Mouse (Mus musculus): ENCODE data around the gene Kcnd1.
"Not testable (repeated sequence)": the region's sequence is repeated elsewhere in the genome, so short reads cannot be mapped to it uniquely, and the experiment has no call there.

The Kcnd1 gene

DNA sequence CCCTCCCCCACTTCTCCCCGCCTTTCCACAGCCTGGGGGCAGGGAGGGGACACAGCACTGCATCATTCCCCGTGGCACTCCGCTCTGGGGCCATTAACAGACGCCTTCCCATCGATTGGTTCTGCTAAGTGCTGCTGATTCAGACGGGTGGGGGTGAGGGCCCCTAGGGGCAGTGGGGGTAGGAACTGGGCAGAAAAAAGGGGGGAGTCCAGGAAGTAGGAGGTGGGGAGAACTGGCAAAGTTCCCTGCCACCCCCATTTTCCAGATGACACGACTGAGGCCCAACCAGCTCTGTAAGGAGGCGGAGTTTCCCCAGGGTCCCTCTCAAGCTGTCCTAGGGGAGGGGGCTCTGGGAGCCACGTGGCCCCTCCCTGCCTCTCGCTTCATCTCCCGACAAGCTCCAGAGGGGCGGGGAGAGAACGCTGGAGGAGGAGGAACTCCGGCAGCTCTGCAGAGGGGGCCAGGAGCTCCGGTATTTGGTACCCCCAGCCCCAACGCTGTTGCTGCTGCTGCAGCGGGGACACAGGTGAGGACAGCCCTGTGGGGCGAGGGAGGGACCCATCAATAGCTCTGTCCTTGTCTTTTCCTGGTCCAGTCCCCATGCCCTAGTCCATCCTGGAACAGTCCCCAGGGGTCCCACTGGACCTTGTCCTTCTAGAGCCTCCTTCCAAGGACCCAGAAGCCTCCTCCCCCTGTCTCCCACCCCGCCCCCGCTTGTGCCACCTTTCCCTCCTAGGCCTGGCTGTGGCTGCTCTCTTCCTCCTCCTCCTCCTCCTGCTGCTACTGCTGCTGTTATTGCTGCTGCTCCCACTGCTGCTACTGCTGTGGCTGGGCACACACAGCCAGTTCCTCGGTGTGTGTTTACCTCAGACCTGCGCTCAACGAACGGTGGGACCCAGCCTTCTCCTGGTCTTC is at the start of gene Kcnd1:
Gene Kcnd1, plus strand, starts transcription at position 425 of the 915 bp plus-strand sequence.
- DNase-seq (ENCODE audit: low spot score in 2 of 2) = peak; percentile 22 to 28

DNA sequence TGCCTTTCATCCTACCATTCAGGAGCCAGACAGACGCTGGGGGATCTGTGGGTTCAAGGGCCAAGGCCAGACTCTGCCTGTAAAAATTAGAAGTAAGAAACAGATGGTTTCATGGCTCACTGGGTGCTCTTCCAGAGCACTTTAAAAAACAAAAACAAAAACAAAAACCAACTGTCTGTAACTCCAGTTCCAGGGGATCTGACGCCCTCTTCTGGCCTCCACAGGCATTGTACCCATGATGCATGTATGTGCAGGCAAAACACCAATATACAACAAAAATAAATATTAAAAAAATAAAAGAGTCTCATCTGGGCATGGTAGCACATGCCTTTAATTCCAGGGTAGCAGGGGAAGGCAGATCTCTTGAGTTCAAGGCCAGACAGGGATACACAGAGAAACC is 49.3 kb upstream of the Kcnd1 start:
- no peak for DNase-seq (ENCODE audit: low spot score in 2 of 2)

DNA sequence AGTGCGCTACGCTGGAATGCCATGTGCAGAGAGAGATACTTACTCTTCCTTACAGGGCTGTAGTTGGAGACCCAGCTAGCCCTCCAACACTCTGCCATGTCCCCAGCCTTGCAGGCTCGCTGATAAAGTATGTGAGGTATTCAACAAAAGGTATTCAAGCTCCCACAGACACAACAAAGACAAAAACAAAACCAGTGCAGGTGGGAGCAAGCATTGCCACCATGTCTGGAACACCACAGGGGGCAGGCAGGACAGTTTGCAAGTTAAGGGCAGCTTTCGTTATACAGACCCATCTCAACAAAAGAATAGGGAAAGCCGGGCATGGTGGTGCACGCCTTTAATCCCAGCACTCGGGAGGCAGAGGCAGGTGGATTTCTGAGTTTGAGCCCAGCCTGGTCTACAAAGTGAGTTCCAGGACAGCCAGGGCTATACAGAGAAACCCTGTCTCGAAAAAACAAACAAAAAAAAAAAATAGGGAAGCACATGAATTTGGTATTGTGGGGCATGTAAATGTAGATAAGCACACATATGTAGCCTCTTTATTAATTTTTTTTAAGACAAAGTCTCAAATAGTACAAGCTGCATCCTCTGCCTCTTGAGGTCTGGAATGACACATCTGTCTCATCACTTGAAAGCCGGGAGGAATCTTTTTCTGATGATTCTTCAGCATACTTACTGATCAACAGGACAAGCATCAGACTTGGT is 46.4 kb upstream of the Kcnd1 start:
- DNase-seq (ENCODE audit: low spot score in 2 of 2) = no peak

DNA sequence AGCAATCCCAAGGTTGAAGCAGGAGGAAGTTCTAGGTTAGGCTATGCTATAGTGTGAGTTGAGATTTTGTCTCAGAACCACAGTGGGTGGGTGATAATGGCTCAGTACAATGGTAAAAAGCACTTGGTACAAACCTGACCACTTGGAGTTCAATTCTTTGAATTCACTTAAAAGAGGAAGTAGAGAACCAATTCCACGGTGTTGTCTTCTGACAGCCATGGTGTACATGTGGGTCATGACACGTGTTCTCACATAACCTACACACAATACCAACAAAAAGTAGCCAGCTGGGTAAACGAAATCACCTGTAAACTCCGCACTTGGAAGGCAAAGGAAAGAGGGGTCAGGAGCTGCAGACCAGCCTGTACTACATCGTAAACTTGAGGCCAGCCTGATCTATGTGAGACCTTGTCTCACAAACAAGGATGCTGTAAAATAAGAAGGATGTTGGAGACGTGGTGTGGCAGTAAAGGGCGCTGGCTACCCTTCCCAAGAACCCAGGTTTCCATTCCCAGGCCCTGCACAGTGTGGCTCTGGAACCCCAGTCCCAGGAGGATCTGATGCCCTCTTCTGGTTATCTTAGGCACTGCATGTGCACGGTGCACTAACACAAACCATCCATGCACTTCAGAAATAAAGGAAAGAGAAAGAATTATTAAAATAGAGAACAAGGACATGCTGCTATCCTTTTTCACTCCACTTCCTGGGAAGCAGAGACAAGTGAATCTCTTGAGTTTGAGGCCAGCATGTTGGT is 45.6 kb upstream of the Kcnd1 start:
- DNase-seq (ENCODE audit: low spot score in 2 of 2) = peak in 1 of 2 experiments; percentile 39

DNA sequence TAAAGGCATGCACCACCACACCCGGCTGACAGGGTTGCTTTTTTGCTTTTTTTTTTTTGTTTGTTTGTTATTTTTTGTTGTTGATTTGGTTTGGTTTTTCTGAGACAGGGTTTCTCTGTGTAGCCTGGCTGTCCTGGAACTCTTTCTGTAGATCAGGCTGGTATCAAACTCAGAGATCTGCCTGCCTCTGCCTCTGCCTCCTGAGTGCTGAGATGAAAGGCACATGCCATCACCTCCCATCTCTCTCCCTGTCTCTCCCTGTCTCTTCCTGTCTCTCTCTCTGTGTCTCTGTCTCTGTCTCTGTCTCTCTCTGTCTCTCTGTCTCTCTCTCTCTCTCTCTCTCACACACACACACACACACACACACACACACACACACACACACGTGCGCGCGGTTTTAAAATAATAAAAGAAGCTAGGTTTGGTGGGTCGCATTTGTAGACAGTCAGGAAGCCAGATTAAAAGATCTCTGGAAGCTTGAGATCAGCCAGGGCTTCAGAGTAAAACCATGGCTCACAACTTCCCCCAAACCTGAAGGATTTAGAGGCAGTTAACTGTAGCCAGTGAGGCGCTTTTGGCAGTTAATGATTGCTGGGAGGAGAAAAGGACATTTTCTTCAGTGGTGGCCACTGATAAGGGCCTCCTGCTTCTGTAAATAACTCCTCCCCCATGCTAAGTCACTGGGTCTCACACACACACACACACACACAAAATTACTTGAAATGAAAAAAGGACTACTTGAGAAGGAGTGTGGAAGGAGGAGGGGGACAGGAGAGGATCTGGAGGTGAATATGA is 43.4 kb upstream of the Kcnd1 start:
- DNase-seq (ENCODE audit: low spot score in 2 of 2) = no peak

DNA sequence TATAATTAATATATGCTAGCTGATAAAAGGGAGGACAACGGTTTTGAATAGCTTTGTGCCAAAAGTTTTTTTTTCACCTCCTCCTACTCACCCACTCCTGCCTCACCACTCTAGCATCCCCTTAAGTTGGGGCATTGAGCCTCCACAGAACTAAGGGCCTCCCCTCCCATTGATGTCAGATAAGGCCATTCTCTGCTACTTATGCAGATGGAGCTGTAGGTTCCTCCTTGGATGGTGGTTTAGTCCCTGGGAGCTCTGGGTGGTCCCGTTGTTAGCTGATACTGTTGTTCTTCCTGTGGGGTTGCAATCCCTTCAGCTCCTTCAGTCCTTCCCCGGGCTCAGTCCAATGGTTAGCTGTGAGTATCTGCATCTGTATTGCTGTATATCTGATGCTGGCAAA is 42.8 kb upstream of the Kcnd1 start:
- DNase-seq (ENCODE audit: low spot score in 2 of 2) = no peak

DNA sequence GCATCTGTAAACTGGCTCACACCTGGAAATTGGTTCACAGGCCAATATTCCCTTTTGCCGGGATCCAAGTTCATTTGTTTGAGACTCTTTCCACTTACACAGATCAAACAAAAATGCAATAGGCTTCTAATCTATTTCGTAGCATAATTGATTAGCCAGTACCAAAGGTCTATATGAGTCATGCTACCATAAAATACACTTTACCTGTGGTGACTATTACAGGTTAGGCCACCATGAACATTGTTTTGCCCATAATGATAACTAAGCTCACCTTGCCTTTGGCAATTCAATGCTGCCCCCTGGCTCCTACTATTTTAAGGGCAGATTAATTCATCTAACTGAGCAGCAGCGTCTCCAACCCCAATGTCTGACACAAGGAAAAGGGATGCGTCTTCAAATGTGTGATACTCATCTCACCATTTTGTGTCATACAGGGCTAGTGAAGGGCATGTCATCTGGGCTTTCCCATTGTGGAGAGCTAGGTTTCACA is 39.4 kb upstream of the Kcnd1 start:
- DNase-seq (ENCODE audit: low spot score in 2 of 2) = no peak

DNA sequence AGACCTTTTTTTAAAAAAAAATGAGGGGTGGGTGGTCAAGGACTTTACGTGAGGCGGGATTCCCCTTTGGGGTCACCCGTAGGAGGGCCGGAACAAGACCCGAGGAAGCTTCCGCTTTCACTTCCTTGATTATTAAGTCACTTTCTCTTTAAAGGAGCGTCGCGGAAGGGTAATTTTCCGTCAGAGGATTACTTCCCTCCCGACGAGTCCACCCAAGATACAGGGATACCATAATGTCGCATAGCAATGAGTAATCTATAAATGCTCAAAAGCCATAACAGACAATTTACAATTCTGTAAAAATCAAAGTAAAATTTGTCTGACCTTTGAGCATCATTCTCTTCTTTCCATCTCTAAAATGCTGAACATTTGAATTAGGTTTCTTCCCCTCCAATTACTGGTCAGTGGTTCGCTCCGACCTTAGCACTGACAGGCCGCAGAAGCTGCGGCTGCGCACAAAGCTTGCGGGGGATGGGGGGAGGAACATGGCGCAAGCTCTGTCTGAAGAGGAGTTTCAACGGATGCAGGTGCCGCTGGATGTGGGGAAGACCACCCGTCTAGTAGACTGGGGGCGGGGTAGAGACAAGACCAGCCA is 32.5 kb upstream of the Kcnd1 start, which contains the start of gene Gripap1:
Gene Gripap1, plus strand, starts transcription at position 224 of the 595 bp plus-strand sequence.
- peak; percentile 18 to 38 for DNase-seq (ENCODE audit: low spot score in 2 of 2)

DNA sequence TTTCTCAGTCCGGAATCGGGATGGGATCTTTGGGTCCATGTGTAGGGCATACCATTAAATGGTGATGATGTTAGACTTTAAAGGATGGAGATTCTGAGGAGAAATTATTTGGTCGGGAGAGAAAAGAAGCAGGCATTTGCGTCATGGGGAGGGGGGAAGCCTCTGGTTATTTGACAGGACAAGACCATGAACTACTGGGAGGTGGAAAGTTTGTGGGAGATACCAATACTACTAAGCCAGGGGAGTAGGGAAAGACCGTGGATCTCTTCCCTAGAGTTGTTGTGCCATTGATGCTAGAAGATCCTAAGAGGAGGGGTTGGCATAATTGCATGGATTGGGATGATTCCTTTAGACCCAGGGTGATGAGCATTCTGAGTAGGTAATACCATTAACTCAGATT is 31.8 kb upstream of the Kcnd1 start:
- no peak for DNase-seq (ENCODE audit: low spot score in 2 of 2)

DNA sequence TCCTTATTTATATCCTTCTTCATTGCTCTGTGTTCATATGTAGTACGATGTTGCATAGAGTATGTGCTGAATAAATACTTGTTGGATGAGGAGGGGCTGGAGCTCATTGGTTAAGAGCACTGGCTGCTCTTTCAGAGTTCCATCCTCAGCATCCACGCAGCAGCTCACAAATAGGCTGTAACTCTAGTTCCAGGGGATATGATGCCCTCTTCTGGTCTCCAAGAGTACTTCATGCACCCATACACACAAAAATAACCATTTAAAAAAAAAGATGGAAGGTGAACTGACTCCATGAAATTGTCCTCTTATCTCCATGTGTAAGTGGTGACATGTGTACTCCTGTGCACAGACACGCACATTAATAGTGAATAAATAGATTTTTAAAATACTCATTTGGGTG is 28.7 kb upstream of the Kcnd1 start:
- no peak for DNase-seq (ENCODE audit: low spot score in 2 of 2)

DNA sequence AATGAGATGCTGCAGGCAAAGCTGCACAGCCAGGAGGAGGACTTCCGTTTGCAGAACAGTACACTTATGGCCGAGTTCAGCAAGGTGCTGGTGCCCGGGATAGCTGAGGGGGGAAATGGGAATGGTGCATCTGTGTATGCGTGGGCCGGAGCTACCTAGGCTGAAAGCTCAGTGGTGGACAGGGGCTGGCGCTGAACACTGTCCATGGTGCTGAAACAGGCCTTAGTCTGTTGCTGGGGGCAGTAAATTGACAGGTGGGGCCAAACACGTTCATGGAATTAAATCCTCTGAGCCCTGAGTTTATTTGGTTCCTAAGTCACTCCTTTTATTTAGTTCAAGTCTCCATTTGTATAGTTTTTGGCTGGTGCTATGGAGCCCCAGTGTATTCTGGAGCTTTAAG is 27.1 kb upstream of the Kcnd1 start:
- DNase-seq (ENCODE audit: low spot score in 2 of 2) = no peak

DNA sequence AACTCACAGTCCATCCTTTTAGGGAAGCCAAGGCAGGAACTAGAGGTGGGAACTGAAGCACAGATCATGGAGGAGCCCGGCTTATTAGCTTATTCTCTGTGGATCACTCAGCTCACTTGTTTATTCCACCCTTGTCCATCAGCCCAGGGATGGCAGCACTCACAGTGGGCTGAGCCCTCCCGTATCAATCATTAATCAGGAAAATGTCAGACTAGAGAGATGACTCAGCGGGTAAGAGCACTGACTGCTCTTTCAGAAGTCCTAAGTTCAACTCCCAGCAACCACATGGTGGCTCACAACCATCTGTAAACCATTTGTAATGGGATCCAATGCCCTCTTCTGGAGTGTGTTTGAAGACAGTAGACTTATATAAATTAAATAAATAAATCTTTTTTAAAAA is 24.8 kb upstream of the Kcnd1 start:
- DNase-seq (ENCODE audit: low spot score in 2 of 2) = no peak

DNA sequence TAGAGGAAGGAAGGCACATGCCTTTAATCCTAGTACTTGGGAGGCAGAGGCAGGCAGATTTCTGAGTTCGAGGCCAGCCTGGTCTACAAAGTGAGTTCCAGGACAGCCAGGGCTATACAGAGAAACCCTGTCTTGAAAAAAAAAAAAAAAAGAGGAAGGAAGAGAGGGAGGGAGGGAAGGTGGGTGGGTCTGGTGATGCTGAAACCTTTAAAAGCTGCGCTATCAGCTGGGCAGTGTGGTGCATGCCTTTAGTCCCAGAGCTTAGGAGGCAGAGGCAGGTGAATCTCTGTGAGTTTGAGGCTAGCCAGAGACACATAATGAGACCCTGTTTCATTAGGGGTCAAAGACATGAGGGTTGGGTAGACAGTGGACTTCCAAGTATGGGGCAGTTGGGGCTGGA is 19.9 kb upstream of the Kcnd1 start:
- not testable (repeated sequence) for DNase-seq (ENCODE audit: low spot score in 2 of 2)

DNA sequence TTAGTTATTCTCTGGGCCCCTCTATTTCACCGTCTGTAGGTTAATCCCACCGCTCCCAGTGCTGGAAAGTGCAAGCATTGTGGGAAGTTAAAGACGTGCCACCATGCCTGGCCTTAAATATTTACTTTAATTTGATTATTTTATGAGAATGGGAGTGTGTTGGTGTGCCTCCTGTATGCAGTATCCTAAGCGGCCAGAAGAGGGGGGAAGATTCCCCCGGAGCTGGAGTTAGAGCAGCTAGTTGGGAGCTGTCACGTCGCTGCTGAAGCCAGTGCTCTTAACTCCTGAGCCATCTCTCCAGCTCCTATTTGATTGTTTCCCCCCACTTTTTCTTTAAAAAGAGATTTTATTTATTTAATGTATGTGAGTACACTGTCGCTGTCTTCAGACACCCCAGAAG is 7.1 kb upstream of the Kcnd1 start:
- DNase-seq (ENCODE audit: low spot score in 2 of 2) = not testable (repeated sequence)

DNA sequence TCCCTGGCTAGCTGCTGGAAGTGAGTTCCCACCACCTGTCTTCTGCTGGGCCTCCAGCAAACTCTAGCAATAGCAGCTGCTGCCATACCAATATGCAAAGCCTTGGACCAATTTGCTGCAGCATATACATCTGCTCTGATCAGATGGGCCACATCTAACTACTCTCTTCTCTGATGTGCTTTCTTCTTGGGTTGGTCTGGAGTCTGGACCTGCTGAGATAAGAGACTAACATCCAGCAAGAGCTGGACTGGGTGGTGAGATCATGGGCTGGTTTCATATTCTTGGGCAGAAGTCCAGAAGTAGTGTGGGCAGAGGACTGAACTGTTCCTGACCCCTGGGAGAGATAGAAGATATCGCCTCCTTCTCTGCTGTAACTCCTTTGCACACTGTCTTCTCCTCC is 15.1 kb downstream of the Kcnd1 start:
- DNase-seq (ENCODE audit: low spot score in 2 of 2) = no peak

DNA sequence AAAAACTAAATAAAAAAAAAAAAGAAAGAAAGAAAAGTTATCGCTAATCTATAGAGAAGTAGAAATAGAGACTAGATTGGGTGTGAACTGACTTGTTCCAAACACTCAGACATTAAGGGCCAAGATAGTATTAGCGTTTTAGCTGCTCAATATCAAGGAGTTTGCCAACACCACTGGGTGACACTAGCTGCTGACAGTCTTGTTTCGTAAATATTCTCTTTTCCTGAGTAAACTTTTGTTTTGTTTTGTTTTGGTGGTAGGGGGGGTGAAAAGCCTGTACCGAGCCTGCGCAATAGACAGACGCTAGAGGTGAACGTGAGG is 18.7 kb downstream of the Kcnd1 start:
- DNase-seq (ENCODE audit: low spot score in 2 of 2) = no peak

DNA sequence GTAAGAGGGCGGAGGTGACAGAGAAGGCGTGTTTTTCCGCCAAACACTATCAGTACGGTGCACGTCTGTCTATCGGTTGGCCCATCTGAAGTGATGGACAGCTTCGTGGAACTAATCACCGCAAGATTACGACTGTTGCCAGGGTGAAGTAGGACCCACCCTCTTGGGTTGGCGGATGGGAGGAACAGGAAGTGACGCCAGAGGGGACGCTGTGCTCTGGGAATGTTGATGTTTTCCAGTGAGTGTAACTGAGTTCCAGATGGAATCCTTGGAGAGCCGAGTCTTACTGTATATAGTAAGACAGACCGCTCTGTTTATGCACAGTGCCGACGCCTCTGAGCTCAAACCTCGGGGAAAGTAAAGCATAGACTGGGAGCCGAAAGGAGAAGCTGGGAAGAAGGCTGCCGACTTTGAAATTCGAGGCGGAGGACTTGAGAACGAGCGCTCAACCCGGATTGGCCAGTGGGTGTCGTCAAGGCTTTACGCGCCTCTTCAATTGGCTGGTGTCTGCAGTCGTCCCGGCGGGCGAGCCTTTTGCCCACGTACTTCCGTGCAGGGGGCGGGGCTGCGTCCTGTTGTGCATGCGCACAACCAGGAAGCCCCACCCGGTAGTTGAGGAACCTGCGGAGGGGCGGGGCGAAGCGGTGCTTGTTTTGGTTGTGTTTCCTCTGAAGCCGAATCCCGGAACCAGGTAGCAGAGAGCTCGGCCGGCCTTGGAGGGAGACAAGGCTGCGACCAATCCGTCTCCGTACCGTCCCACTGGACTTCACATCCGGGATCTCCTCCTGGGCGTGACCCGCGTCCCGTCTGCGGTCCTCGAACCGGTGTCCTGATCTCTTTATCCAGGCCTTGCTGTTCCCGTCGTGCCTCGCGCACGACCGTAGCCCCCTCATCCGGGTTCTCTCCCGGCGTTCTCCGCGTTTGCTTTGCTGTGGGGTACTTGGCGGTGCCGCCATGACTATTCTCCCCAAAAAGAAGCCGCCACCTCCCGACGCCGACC is 19.4 kb downstream of the Kcnd1 start, which contains the start of gene Otud5:
Gene Otud5, plus strand, starts transcription at position 202 of the 1,000 bp plus-strand sequence.
- peak; percentile 69 to 81 for DNase-seq (ENCODE audit: low spot score in 2 of 2)

DNA sequence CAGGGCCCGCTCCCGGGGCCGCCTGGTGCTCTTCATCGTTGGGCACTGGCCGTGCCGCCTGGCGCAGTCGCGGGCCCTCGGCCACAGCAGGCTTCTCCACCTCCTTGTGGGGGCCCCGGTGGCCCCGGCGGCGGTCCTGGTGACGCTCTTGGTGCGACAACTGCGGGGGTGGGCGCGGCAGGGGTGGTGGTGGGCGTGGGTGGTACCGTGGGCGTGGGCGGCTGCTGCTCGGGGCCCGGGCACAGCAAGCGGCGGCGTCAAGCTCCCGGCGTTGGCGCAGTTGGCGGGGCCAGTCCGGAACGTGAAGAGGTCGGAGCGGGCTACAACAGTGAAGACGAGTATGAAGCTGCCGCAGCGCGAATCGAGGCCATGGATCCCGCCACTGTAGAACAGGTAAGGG is 20.2 kb downstream of the Kcnd1 start:
- no peak for DNase-seq (ENCODE audit: low spot score in 2 of 2)

DNA sequence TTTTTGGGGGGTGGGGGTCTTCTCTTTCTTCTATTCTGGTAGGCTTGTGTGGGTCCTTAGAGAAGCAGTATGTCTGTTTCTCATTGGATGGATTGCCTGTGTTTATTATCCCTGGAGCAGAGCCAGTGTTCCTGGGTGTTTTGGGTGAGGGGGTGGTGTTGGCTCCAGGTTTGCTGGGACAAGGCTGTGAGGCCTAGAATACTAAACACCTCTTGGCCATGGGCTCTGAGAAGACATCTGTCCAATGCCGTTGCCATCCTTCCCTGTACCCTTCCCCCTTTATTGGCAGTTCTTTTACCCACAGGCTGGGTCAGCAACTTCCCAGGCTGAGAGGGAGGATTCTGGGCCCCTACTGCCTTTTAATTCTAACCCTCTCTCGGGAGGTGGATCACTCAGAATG is 25.8 kb downstream of the Kcnd1 start:
- DNase-seq (ENCODE audit: low spot score in 2 of 2) = no peak

DNA sequence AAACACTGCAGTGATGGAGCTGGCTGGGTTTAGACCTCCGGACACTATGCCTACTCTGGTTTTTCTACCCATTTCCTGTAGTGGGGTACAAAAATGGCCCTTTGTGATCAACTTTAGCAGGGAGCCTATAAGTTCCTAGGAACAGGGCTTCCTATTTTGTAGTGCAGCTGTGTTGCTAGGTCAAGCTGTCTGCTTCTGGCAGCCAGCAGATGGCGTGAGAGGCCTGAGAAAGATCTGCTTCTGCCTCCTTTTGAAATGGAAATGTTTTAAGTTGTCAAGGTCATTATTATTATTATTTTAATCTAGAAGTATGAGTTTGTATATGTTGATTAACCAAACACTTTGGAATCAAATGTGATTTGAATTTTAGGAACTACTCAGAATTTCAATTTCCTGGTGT is 32.5 kb downstream of the Kcnd1 start:
- no peak for DNase-seq (ENCODE audit: low spot score in 2 of 2)
